Mouse (Mus musculus): ENCODE measurements around the gene Ubr2. TPM values are rescaled to one million over a fixed set of nuclear protein-coding genes. Genes with fewer than 3 reads are reported as not detected.

Gene Ubr2
- 16.2 and 19.2 TPM in 2 replicates for polyA plus RNA-seq (2015; fragmentation: Nextera tagmentation; extraction: Ambion mirVana)

DNA sequence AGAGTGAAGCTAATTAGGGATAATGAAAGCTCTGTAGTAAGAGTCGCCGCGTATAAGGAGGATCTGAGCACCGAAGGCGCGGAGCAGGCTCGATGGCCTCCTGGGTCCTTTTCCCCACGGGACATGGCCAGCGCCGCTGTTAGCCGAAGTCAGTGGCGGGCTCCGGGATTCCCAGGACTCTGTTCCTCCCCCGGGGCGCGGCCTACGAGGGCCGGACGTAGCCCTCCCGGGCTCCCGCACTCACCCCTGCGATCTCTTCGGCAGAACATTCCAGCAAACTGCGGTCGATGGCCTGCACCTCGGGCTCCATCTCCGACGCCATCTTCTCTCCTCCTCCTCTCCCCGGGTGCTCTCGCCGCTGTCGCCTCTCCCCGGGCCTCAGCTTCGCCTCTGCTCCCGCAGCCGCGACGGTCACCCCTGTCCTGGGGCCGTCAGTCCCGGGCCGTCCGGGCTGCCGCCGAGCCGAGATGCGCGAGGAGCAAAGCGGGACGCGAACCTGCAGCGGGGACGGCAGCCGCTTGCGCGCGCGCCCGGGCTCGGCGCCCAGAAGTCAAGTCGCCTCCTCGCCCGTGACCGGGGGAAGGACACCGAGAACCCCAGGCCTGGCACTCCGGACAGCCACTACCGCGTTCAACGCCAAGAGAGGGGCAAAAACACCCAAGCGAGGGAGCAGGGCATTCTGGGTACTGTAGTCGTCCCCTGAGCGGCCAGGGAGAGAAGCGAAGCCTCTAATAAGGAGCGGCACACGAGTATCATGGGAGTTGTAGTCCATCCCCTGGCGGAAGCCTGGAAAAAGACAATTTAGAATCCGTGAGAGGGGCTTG, at the start of gene Ubr2:
Gene Ubr2, minus strand, starts transcription at position 659 of the 824 bp plus-strand sequence.
- peak within 1 kb of the TSS; percentile 91 for H3K9ac ChIP-seq
- H3K4me3 ChIP-seq = peak within 1 kb of the TSS; percentile 90
- peaks cover 32% of the 10 kb centered on the region for H3K4me1 ChIP-seq
- H3K9me3 ChIP-seq = no peaks in the 10 kb centered on the region
- under 1% methylated on average over 77 of the region's 77 CpGs for WGBS
- peak; percentile 97 for ATAC-seq (ENCODE audit: borderline replicate concordance, extremely low read depth, low FRiP score, low TSS enrichment)
- no peaks in the 10 kb centered on the region for H3K27me3 ChIP-seq
- H3K4me2 ChIP-seq = peak within 1 kb of the TSS; percentile 75
- H3K27ac ChIP-seq = peak within 1 kb of the TSS; percentile 94
- peaks cover 10% of the 10 kb centered on the region; the same call in 1 of the 2 replicates for H3K36me3 ChIP-seq

DNA sequence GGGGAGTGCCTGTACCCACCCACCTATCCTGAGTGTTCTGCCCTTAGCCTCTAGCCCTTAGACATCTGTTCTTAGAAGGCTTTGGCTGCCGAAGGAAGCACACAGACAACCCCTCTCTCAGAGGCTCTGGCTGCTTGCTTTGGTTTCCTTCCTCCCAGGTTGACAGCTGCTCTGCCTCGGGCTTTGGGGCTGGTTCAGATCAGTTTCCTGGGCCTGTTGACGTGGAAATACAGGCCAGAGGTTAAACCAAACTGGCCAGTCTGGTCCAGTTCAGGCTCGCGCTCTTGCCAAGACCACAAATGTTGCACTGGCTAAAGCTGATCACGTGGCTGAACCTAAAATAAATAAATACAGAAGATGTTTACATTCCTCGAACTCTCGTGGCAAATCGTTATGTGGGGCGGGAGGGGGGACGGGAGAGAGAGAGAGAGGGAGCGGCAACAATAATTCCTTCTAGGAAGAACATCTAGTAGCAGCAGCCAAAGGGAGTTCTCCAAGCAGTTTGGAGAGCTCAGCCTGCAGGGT, 49.5 kb upstream of the Ubr2 start:
- under 1% methylated on average over 12 of the region's 12 CpGs for WGBS
- Histone ChIP-seq H3K4me2 (peak overlapping the region; percentile 36), H3K27me3 (no peaks in the 10 kb centered on the region), H3K4me1 (peaks cover 14% of the 10 kb centered on the region), H3K4me3 (no peak overlapping the region), H3K9me3 (0 out of 2 replicates have a peak, but pooled peaks cover 5% of the 10 kb centered on the region), H3K36me3 (no peaks in the 10 kb centered on the region), H3K9ac (0 out of 2 replicates have a peak overlapping the region, but pooled peaks have one; percentile 2), H3K27ac (peak overlapping the region; percentile 88)
- ATAC-seq (ENCODE audit: borderline replicate concordance, extremely low read depth, low FRiP score, low TSS enrichment) = peak; percentile 91

DNA sequence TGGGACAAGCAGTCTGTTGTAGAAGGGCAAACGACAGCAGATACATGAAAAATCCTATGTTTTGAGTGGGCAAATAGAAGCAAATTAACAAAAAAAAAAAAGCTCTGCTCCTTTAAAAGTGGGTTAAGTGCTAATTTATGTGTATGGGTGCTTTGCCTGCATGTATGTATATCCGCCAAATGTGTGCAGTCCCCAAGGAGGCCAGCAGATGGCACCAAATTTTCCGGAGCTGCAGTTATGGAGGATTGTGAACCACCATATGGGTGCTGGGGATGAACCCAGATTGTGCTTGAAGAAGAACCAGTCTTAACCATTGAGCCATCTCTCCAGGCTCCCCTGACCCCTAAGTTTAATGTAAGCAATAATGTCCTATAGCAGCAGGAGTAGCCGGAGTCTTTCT, 47.6 kb upstream of the Ubr2 start:
- H3K9ac ChIP-seq = no peak overlapping the region
- H3K4me2 ChIP-seq = no peak overlapping the region
- no peak overlapping the region for H3K4me3 ChIP-seq
- H3K9me3 ChIP-seq = 0 out of 2 replicates have a peak, but pooled peaks cover 5% of the 10 kb centered on the region
- 97% methylated on average over 4 of the region's 4 CpGs for whole genome bisulfite sequencing
- peaks cover 18% of the 10 kb centered on the region for H3K4me1 ChIP-seq
- H3K36me3 ChIP-seq = no peaks in the 10 kb centered on the region
- no peaks in the 10 kb centered on the region for H3K27me3 ChIP-seq
- no peak for ATAC-seq (ENCODE audit: borderline replicate concordance, extremely low read depth, low FRiP score, low TSS enrichment)
- H3K27ac ChIP-seq = no peak overlapping the region

DNA sequence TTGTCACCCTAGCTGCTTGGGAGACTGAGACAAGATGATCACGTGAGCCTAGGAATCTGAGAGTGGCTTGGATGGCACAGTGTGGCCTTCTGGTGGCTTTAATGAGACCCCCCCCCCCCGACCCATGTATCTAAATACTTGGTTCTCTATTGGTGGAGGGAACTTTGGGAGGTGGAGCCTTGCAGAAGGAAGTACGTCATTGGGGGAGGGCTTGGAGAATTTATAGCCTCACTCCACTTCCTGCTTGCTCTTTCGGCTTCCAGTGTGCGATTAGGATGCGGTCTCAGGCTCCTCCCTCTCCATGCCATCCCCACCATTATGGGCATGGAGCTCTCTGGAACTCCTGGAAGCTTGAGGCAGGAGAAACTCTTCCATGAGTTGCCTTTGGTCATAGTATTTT, 46.1 kb upstream of the Ubr2 start:
- Histone ChIP-seq H3K27me3 (no peaks in the 10 kb centered on the region), H3K4me3 (no peak overlapping the region), H3K27ac (no peak overlapping the region), H3K4me2 (no peak overlapping the region), H3K36me3 (no peaks in the 10 kb centered on the region), H3K4me1 (peaks cover 18% of the 10 kb centered on the region), H3K9me3 (0 out of 2 replicates have a peak, but pooled peaks cover 5% of the 10 kb centered on the region), H3K9ac (no peak overlapping the region)
- no peak for ATAC-seq (ENCODE audit: borderline replicate concordance, extremely low read depth, low FRiP score, low TSS enrichment)
- WGBS = 63% methylated on average over 6 of the region's 6 CpGs

DNA sequence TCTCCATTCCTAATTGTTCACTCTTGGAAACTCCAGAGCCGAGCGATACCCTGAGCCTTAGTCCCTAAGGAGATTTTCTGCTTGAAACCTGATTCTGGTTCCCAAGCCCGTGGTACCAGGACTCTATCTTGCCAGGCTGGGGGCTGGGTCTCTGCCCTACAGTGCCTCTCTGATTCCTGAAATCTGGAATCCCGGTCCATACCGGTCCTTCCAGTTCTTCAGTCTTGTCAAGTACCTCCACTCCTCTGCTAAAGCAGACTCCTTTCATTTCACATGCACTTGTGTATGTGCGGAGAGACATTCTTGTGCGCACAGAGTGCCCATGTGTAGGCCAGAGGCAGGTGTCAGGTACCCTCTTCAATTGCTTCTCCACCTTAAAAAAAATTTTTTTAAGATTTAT, 44.8 kb upstream of the Ubr2 start:
- no peaks in the 10 kb centered on the region for H3K36me3 ChIP-seq
- peak overlapping the region; percentile 76 for H3K27ac ChIP-seq
- no peak overlapping the region for H3K9ac ChIP-seq
- 64% methylated on average over 7 of the region's 7 CpGs for WGBS
- 0 out of 2 replicates have a peak, but pooled peaks cover 5% of the 10 kb centered on the region for H3K9me3 ChIP-seq
- no peak overlapping the region for H3K4me2 ChIP-seq
- H3K4me3 ChIP-seq = no peak overlapping the region
- no peaks in the 10 kb centered on the region for H3K27me3 ChIP-seq
- ATAC-seq (ENCODE audit: borderline replicate concordance, extremely low read depth, low FRiP score, low TSS enrichment) = no peak
- H3K4me1 ChIP-seq = peaks cover 12% of the 10 kb centered on the region

DNA sequence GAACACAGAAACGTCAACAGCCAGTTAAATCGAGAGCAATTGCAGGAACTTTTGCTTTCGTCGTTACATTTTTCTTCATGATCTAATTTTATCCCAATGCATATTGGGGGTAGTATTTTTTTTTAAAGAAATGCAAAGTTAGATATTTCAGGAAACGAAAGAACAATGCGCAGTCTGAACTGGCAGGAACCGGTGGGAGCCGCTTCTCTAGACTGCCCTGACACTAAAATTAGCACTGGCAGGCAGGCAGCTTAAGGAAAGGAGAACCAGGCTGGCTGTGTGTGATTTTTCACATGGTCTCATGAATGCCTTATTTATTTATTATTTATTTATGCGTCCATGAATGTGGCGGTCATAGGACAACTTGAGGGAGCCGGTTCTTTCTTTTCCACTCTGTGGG, 44.3 kb upstream of the Ubr2 start:
- Histone ChIP-seq H3K27ac (peak overlapping the region; percentile 76), H3K4me1 (peaks cover 8% of the 10 kb centered on the region), H3K4me3 (no peak overlapping the region), H3K36me3 (no peaks in the 10 kb centered on the region), H3K9ac (no peak overlapping the region), H3K4me2 (no peak overlapping the region), H3K27me3 (no peaks in the 10 kb centered on the region), H3K9me3 (0 out of 2 replicates have a peak, but pooled peaks cover 5% of the 10 kb centered on the region)
- ATAC-seq (ENCODE audit: borderline replicate concordance, extremely low read depth, low FRiP score, low TSS enrichment) = 0 out of 2 replicates have a peak, but pooled peaks have one; percentile 37
- WGBS = 56% methylated on average over 11 of the region's 11 CpGs

DNA sequence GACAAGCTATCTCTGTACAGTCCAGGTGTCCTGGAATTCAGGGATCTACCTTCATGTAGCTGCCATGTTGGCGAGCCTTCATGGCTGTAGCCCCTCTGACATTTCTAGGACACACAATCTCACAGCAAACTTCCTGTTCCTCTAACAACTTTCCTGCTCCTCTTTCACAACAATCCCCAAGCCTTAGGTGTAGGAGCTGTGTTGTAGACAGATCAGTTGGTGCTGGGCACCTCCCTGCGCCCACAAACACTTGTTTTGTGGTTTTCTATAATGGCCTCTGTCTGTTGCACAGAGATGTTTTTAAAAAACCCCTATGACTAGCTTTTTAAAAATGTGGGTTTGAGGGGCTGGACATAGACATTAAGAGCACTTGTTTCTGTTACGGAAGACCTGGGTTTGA, 40.3 kb upstream of the Ubr2 start:
- Histone ChIP-seq H3K4me3 (no peak overlapping the region), H3K36me3 (no peaks in the 10 kb centered on the region), H3K9me3 (no peaks in the 10 kb centered on the region), H3K27ac (no peak overlapping the region), H3K27me3 (no peaks in the 10 kb centered on the region), H3K9ac (no peak overlapping the region), H3K4me2 (no peak overlapping the region), H3K4me1 (peaks cover 5% of the 10 kb centered on the region; the same call in 1 of the 2 replicates)
- 90% methylated on average over 3 of the region's 3 CpGs for whole genome bisulfite sequencing
- no peak for ATAC-seq (ENCODE audit: borderline replicate concordance, extremely low read depth, low FRiP score, low TSS enrichment)

DNA sequence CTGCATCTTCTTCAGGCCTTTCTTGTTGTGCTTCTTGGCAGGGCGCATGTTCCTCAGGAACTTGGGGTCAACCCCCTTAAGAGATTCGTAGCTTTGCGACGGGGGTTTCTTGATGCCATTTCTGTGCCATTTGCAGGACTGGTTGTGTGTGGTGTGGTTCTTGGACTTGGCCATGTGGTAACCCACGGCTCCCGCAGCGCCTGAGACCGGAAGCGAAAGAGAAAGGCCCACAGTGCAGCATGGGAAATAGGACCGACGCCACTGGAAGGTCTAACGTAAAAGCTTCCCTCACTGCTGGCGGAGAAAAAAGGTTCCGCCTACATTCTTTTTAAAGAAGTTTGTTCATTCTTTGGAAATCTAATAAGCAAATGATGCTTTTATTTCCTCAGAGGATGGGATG, 32.5 kb upstream of the Ubr2 start:
- peaks cover 11% of the 10 kb centered on the region; the same call in 1 of the 2 replicates for H3K4me1 ChIP-seq
- H3K9ac ChIP-seq = no peak overlapping the region
- no peak overlapping the region for H3K4me3 ChIP-seq
- no peak for ATAC-seq (ENCODE audit: borderline replicate concordance, extremely low read depth, low FRiP score, low TSS enrichment)
- H3K4me2 ChIP-seq = no peak overlapping the region
- no peaks in the 10 kb centered on the region for H3K27me3 ChIP-seq
- 94% methylated on average over 14 of the region's 14 CpGs for WGBS
- no peaks in the 10 kb centered on the region for H3K36me3 ChIP-seq
- no peaks in the 10 kb centered on the region for H3K9me3 ChIP-seq
- no peak overlapping the region for H3K27ac ChIP-seq

DNA sequence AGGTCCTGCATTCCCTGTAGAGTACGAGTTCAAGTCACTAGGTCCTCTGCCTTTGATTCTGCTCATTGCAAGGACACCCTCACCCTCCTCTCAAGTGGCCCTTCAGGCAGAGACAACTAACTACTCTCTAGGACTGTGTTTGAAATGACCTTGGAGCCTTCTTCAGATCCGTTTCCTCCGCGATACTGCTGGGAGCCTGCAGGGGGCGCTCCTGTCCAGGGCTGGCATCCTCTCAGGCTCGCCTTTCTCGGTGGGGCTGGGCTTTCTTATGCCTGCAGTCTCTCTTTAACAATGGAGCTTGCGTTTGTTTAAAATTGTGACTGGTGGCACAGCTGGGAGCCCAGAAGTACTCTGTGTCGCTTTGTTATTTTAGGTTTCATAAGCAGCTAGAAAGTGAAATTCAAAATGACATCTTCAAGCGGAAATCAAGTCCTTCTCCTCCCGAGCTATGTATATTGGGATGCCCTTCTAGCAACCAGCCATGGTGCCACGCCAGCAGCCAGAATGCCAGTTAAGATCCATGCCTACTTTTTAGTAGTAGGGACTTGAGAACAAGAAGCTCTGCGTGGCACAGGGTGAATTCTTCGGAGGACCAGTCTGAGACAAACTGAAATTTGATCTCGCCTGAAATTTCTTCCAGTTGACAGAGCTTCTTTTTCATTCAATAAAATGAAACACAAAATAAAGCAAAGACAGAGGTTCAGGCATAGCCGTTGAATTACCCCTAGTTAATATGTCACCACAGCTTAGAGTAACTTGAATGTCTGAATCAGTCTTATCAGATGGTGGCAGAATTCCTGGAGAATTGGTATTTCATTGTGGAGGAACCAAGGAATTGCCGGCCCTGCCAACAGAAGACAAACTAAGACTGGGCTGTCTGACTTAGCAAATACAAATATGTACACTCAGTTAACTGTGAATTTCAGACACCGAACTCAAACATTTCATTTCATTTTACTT, 28.8 kb upstream of the Ubr2 start:
- Histone ChIP-seq H3K36me3 (no peaks in the 10 kb centered on the region), H3K9ac (peak overlapping the region; percentile 4; the same call in 1 of the 2 replicates), H3K4me3 (peak overlapping the region; percentile 30), H3K4me1 (peaks cover 11% of the 10 kb centered on the region; the same call in 1 of the 2 replicates), H3K9me3 (no peaks in the 10 kb centered on the region), H3K27ac (peak overlapping the region; percentile 79), H3K4me2 (peak overlapping the region; percentile 52), H3K27me3 (no peaks in the 10 kb centered on the region)
- WGBS = 13% methylated on average over 18 of the region's 18 CpGs
- peak; percentile 71 for ATAC-seq (ENCODE audit: borderline replicate concordance, extremely low read depth, low FRiP score, low TSS enrichment)

DNA sequence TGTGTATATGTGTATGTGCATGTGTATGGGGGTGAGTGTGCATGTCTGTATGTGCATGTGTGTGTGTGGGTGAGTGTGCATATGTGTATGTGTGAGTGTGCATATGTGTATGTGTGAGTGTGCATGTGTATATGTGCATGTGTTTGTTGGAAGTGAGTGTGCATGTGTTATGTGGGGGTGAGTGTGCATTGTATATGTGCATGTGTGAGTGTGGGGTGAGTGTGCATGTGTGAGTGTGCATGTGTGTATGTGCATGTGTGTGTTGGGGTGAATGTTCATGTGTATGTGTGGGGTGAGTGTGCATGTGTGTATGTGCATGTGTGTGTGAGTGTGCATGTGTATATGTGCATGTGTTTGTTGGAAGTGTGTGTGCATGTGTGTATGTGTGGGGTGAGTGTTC, 24.2 kb upstream of the Ubr2 start:
- no peak for ATAC-seq (ENCODE audit: borderline replicate concordance, extremely low read depth, low FRiP score, low TSS enrichment)

DNA sequence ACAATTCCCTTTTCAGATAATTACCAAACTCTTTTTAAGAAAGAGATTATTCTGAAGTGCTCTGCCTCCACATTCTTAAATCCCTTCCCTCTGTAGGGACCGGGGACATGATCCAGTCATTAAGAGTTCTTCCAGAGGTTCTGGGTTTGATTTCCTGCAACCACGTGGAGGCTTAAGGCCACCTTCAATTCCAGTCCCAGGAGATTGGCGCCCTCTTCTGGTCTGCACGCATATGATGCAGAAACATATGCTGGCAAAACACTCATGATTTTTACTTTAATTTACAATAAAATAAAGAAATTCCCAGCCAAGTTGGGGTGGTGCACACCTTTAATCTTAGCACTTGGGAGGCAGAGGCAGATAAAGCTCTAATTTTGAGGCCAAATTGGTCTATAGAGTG, 23.3 kb upstream of the Ubr2 start:
- Histone ChIP-seq H3K27me3 (no peaks in the 10 kb centered on the region), H3K27ac (no peak overlapping the region), H3K36me3 (no peaks in the 10 kb centered on the region), H3K4me1 (0 out of 2 replicates have a peak, but pooled peaks cover 2% of the 10 kb centered on the region), H3K4me2 (no peak overlapping the region), H3K9me3 (no peaks in the 10 kb centered on the region), H3K9ac (no peak overlapping the region), H3K4me3 (no peak overlapping the region)
- no peak for ATAC-seq (ENCODE audit: borderline replicate concordance, extremely low read depth, low FRiP score, low TSS enrichment)
- WGBS = under 1% methylated on average over 4 of the region's 4 CpGs

More for the DNA sequence above, 24.2 kb upstream of the Ubr2 start:
- Histone ChIP-seq H3K9me3 (no peaks in the 10 kb centered on the region), H3K27ac (no peak overlapping the region), H3K4me3 (no peak overlapping the region), H3K9ac (no peak overlapping the region), H3K4me2 (no peak overlapping the region), H3K36me3 (no peaks in the 10 kb centered on the region), H3K27me3 (no peaks in the 10 kb centered on the region), H3K4me1 (peaks cover 9% of the 10 kb centered on the region; the same call in 1 of the 2 replicates)
